Mouse (Mus musculus): ENCODE results near the gene 0610012G03Rik. TPM values are rescaled to one million over a fixed set of nuclear protein-coding genes. Genes with fewer than 3 reads are reported as not detected.
A peak's percentile ranks its signal among the peaks of the same experiment; 100 is the strongest.

The 0610012G03Rik gene
- total RNA-seq, 1 experiment = 27.8 TPM

DNA sequence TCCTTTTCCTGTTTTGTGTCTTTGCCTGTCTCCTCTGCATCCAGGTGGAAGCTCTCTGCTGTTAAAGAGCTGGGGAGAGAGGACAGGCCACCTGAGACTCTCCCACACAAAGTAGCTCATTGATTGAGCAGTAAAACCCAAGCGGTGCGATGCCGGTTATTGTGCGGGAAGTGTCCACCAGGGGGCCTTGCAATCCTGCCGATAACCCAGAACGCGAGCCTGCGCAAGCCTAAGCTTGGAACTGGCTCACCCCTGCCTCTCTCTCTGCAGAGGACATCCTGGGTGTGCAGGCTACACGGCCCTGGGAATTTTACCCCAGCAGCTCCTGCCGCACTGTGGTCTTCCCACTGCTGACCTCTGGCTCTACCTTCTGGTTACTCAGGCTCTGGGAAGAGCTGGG, 4.3 kb downstream of the 0610012G03Rik start:
- in situ Hi-C loops (cut with MboI; ENCODE audit: low sequenced_read_pairs in 2 of 2, unreplicated experiment in 2 of 2) = no loop called here
- TF ChIP-seq ZC3H11A (IDR thresholded peaks at IDR 0.05; ENCODE audit: borderline replicate concordance, low read depth, low read length) (peak; percentile 47; the same call in 1 of the 2 replicates), HCFC1 (IDR thresholded peaks at IDR 0.05; ENCODE audit: borderline replicate concordance, insufficient read depth, low read length) (no peak)
- peak overlapping the region; percentile 53 to 55 for H3K4me3 ChIP-seq (ENCODE audit: insufficient read depth in 1 of 2, low read depth in 1 of 2, low read length in 2 of 2, poor library complexity in 1 of 2, severe bottlenecking in 1 of 2)
- no peaks in the 10 kb centered on the region for H3K9me3 ChIP-seq (ENCODE audit: control insufficient read depth, insufficient read depth, low read depth, low read length)
- H3K4me1 ChIP-seq (ENCODE audit: control insufficient read depth in 2 of 2, insufficient read depth in 2 of 2, low read length in 2 of 2, poor library complexity in 1 of 2) = peaks cover 0 to 11% of the 10 kb centered on the region in 2 experiments; a peak in 1 of 4 replicates
- 0 out of 2 replicates have a peak, but pooled peaks cover 2% of the 10 kb centered on the region for H3K36me3 ChIP-seq (ENCODE audit: control insufficient read depth, insufficient read depth, low read length, poor library complexity, severe bottlenecking)
- DNase-seq (ENCODE audit: low read depth, low spot score) = peak; percentile 69
- H3K27ac ChIP-seq (ENCODE audit: insufficient read depth, low read depth, low read length, poor library complexity, severe bottlenecking) = no peak overlapping the region
- H3K9ac ChIP-seq (ENCODE audit: insufficient read depth, low read depth, low read length, poor library complexity, severe bottlenecking) = peak overlapping the region; percentile 70

- Histone ChIP-seq H3K4me3 (ENCODE audit: insufficient read depth in 1 of 2, low read depth in 1 of 2, low read length in 2 of 2, poor library complexity in 1 of 2, severe bottlenecking in 1 of 2) (no peak overlapping the region), H3K4me1 (ENCODE audit: control insufficient read depth in 2 of 2, insufficient read depth in 2 of 2, low read length in 2 of 2, poor library complexity in 1 of 2) (peaks cover 0 to 9% of the 10 kb centered on the region in 2 experiments; a peak in 1 of 4 replicates), H3K36me3 (ENCODE audit: control insufficient read depth, insufficient read depth, low read length, poor library complexity, severe bottlenecking) (0 out of 2 replicates have a peak, but pooled peaks cover 2% of the 10 kb centered on the region), H3K9ac (ENCODE audit: insufficient read depth, low read depth, low read length, poor library complexity, severe bottlenecking) (no peak overlapping the region), H3K9me3 (ENCODE audit: control insufficient read depth, insufficient read depth, low read depth, low read length) (no peaks in the 10 kb centered on the region), H3K27ac (ENCODE audit: insufficient read depth, low read depth, low read length, poor library complexity, severe bottlenecking) (no peak overlapping the region)
- no peak for DNase-seq (ENCODE audit: low read depth, low spot score)
- TF ChIP-seq ZC3H11A (IDR thresholded peaks at IDR 0.05; ENCODE audit: borderline replicate concordance, low read depth, low read length) = no peak
- no peak for TF ChIP-seq CHD2 (IDR thresholded peaks at IDR 0.05; ENCODE audit: low read depth, low read length)
- TF ChIP-seq MAFK (IDR thresholded peaks at IDR 0.05; ENCODE audit: insufficient read depth, low read depth, low read length) = no peak
- no peak for TF ChIP-seq ZNF384 (IDR thresholded peaks at IDR 0.05; ENCODE audit: low read depth, low read length)
- TF ChIP-seq HCFC1 (IDR thresholded peaks at IDR 0.05; ENCODE audit: borderline replicate concordance, insufficient read depth, low read length) = no peak
- in situ Hi-C loops (cut with MboI; ENCODE audit: low sequenced_read_pairs in 2 of 2, unreplicated experiment in 2 of 2) = no loop called here
Observed at GRCm38 (mm10) chr16:31940586-31940985, 7.7 kb downstream of the 0610012G03Rik start.

DNA sequence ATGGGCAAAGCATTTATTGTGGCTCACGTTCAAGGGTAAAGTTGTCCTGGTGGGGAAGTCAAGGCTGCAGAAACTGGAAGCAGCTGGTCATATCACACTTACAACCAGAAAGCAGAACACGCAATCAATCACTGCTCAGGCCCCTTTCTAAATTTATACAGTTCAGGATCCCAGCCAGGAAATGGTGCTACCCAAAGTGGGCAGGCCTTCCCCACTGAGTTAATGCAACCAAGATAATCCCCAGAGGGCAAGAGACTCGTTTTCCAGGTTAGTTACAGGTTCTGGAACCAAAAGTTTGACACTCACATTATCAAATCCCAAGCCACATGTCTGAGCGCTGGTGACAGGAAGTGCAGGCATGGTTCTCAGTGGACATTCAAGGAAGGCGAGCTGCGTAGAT, 9.4 kb downstream of the 0610012G03Rik start:
- in situ Hi-C loops (cut with MboI; ENCODE audit: low sequenced_read_pairs in 2 of 2, unreplicated experiment in 2 of 2) = no loop called here
- no peak overlapping the region for H3K9ac ChIP-seq (ENCODE audit: insufficient read depth, low read depth, low read length, poor library complexity, severe bottlenecking)
- H3K4me3 ChIP-seq (ENCODE audit: insufficient read depth in 1 of 2, low read depth in 1 of 2, low read length in 2 of 2, poor library complexity in 1 of 2, severe bottlenecking in 1 of 2) = no peak overlapping the region
- H3K9me3 ChIP-seq (ENCODE audit: control insufficient read depth, insufficient read depth, low read depth, low read length) = no peaks in the 10 kb centered on the region
- DNase-seq (ENCODE audit: low read depth, low spot score) = no peak
- H3K36me3 ChIP-seq (ENCODE audit: control insufficient read depth, insufficient read depth, low read length, poor library complexity, severe bottlenecking) = no peaks in the 10 kb centered on the region
- H3K4me1 ChIP-seq (ENCODE audit: control insufficient read depth in 2 of 2, insufficient read depth in 2 of 2, low read length in 2 of 2, poor library complexity in 1 of 2) = peaks cover 0 to 6% of the 10 kb centered on the region in 2 experiments; a peak in 2 of 4 replicates
- TF ChIP-seq ZC3H11A (IDR thresholded peaks at IDR 0.05; ENCODE audit: borderline replicate concordance, low read depth, low read length) (no peak), HCFC1 (IDR thresholded peaks at IDR 0.05; ENCODE audit: borderline replicate concordance, insufficient read depth, low read length) (no peak), MAFK (IDR thresholded peaks at IDR 0.05; ENCODE audit: insufficient read depth, low read depth, low read length) (no peak), ZNF384 (IDR thresholded peaks at IDR 0.05; ENCODE audit: low read depth, low read length) (no peak), CHD2 (IDR thresholded peaks at IDR 0.05; ENCODE audit: low read depth, low read length) (no peak)
- no peak overlapping the region for H3K27ac ChIP-seq (ENCODE audit: insufficient read depth, low read depth, low read length, poor library complexity, severe bottlenecking)

- in situ Hi-C loops (cut with MboI; ENCODE audit: low sequenced_read_pairs in 2 of 2, unreplicated experiment in 2 of 2) = no loop called here
- TF ChIP-seq HCFC1 (IDR thresholded peaks at IDR 0.05; ENCODE audit: borderline replicate concordance, insufficient read depth, low read length) = no peak
- no peak for TF ChIP-seq MAFK (IDR thresholded peaks at IDR 0.05; ENCODE audit: insufficient read depth, low read depth, low read length)
- no peak for TF ChIP-seq ZC3H11A (IDR thresholded peaks at IDR 0.05; ENCODE audit: borderline replicate concordance, low read depth, low read length)
- no peak for TF ChIP-seq ZNF384 (IDR thresholded peaks at IDR 0.05; ENCODE audit: low read depth, low read length)
- no peak for TF ChIP-seq CHD2 (IDR thresholded peaks at IDR 0.05; ENCODE audit: low read depth, low read length)
- Histone ChIP-seq H3K4me1 (ENCODE audit: control insufficient read depth in 2 of 2, insufficient read depth in 2 of 2, low read length in 2 of 2, poor library complexity in 1 of 2) (peaks cover 0 to 14% of the 10 kb centered on the region in 2 experiments; a peak in 2 of 4 replicates), H3K36me3 (ENCODE audit: control insufficient read depth, insufficient read depth, low read length, poor library complexity, severe bottlenecking) (no peaks in the 10 kb centered on the region), H3K9me3 (ENCODE audit: control insufficient read depth, insufficient read depth, low read depth, low read length) (no peaks in the 10 kb centered on the region), H3K4me3 (ENCODE audit: insufficient read depth in 1 of 2, low read depth in 1 of 2, low read length in 2 of 2, poor library complexity in 1 of 2, severe bottlenecking in 1 of 2) (no peak overlapping the region), H3K27ac (ENCODE audit: insufficient read depth, low read depth, low read length, poor library complexity, severe bottlenecking) (no peak overlapping the region), H3K9ac (ENCODE audit: insufficient read depth, low read depth, low read length, poor library complexity, severe bottlenecking) (no peak overlapping the region)
- DNase-seq (ENCODE audit: low read depth, low spot score) = no peak
Observed at GRCm38 (mm10) chr16:31936568-31936967, 11.7 kb downstream of the 0610012G03Rik start.

All from ES-E14 (cell line).